ENCODE assay signal across 16 mouse cellular contexts in genomic region chrX:71212911-71213310, GRCm38 (mm10).
"Had no signal": no experiment of that assay in that cellular context is flagged by ENCODE, and none has a peak within 500 bp of the region (broad histone marks: within the 10 kb centered on the region; RNA-seq: fewer than 3 reads in every experiment).

No protein-coding gene starts in this region.

- H3K4me3 ChIP-seq: limb, embryonic 12.5 days; liver, embryonic 13.5 days; lung, embryonic 15.5 days; megakaryocyte, embryonic 14.5 days had no signal

- DNase-seq: kidney, adult 2 months; kidney, postnatal 25 days; layer of hippocampus, adult 9-11 months; liver; liver, embryonic 13.5 days; liver, postnatal 0 days; lung, postnatal 14 days; right cerebral cortex, postnatal 4 days; spleen, adult 18-20 months; thymus, adult 18-20 months; thymus, postnatal 25 days had no signal

- H3K27me3 ChIP-seq: limb, embryonic 12.5 days; liver, embryonic 13.5 days; lung, embryonic 15.5 days had no signal

- H3K4me1 ChIP-seq: limb, embryonic 12.5 days; lung, embryonic 15.5 days had no signal

- H3K27ac ChIP-seq: limb, embryonic 12.5 days; liver, embryonic 13.5 days; lung, embryonic 15.5 days; macrophage had no signal

- H3K36me3 ChIP-seq: limb, embryonic 12.5 days; liver, embryonic 13.5 days; lung, embryonic 15.5 days had no signal

- H3K4me2 ChIP-seq: limb, embryonic 12.5 days; liver, embryonic 13.5 days; lung, embryonic 15.5 days had no signal

- H3K9me3 ChIP-seq: limb, embryonic 12.5 days; liver, embryonic 13.5 days; lung, embryonic 15.5 days; megakaryocyte, embryonic 14.5 days had no signal

- ATAC-seq: liver, postnatal 0 days; midbrain, embryonic 16.5 days had no signal

- H3K9ac ChIP-seq: limb, embryonic 12.5 days; liver, embryonic 13.5 days; liver, postnatal 0 days; lung, embryonic 15.5 days had no signal
